Mouse (Mus musculus) frontal cortex, adult 2 months (tissue): ENCODE measurements at regions not wholly inside any gene's neighbourhood (a gene's known extent, or its start where the extent isn't known, plus 50 kb on each side); places are given as distances from the start of the nearest gene placed in this dataset.

Source experiments
- DNase-seq, 2 experiments: peaks; one replicate each; pipeline ENCODE4 v3.0.0; 2022; ENCODE audit warnings: low spot score in 1 of 2; ENCODE audit errors: extremely low spot score in 1 of 2

- DNase-seq: no peak
Measured at GRCm38 (mm10) chr4:153321085-153321484, 161.5 kb downstream of the Ajap1 start.

GRCm38 (mm10) chr4:153320602-153321001 is 162.0 kb downstream of the Ajap1 start:
- DNase-seq: no peak

GRCm38 (mm10) chr4:153316964-153317724 is 165.5 kb downstream of the Ajap1 start:
- no peak for DNase-seq

- no peak for DNase-seq
Measured at GRCm38 (mm10) chr4:153316519-153316918, 166.1 kb downstream of the Ajap1 start.

GRCm38 (mm10) chr4:153313961-153314360 is 168.7 kb downstream of the Ajap1 start:
- no peak for DNase-seq

GRCm38 (mm10) chr4:153311574-153311973 is 171.0 kb downstream of the Ajap1 start:
- peak; percentile 31 to 35 for DNase-seq

- DNase-seq: no peak
Measured at GRCm38 (mm10) chr4:153310641-153311040, 172.0 kb downstream of the Ajap1 start.

GRCm38 (mm10) chr4:153303521-153303920 is 179.1 kb downstream of the Ajap1 start:
- DNase-seq: no peak

GRCm38 (mm10) chr4:153302855-153303254 is 179.8 kb downstream of the Ajap1 start:
- DNase-seq: no peak

GRCm38 (mm10) chr4:153298277-153298676 is 184.3 kb downstream of the Ajap1 start:
- DNase-seq: no peak

GRCm38 (mm10) chr4:153294828-153295227 is 187.8 kb downstream of the Ajap1 start:
- DNase-seq: no peak

GRCm38 (mm10) chr4:153293137-153293536 is 189.5 kb downstream of the Ajap1 start:
- DNase-seq: no peak

GRCm38 (mm10) chr4:153288362-153288761 is 194.2 kb downstream of the Ajap1 start:
- no peak for DNase-seq

GRCm38 (mm10) chr4:153284209-153284608 is 198.4 kb downstream of the Ajap1 start:
- DNase-seq: no peak

- DNase-seq: no peak
Measured at GRCm38 (mm10) chr4:153276571-153276970, 206.0 kb downstream of the Ajap1 start.

- no peak for DNase-seq
Measured at GRCm38 (mm10) chr4:153271376-153271775, 211.2 kb downstream of the Ajap1 start.

- peak in 1 of 2 experiments; percentile 10 for DNase-seq
Measured at GRCm38 (mm10) chr4:153263216-153263805, 219.3 kb downstream of the Ajap1 start.

- no peak for DNase-seq
Measured at GRCm38 (mm10) chr4:153260941-153261557, 221.6 kb downstream of the Ajap1 start.

- no peak for DNase-seq
Measured at GRCm38 (mm10) chr4:153251943-153252342, 230.7 kb downstream of the Ajap1 start.

GRCm38 (mm10) chr4:153251311-153251710 is 231.3 kb downstream of the Ajap1 start:
- no peak for DNase-seq

GRCm38 (mm10) chr4:153236680-153237079 is 245.9 kb downstream of the Ajap1 start:
- DNase-seq: no peak

- DNase-seq: no peak
Measured at GRCm38 (mm10) chr4:153233762-153234161, 248.8 kb downstream of the Ajap1 start.
